ENCODE assay signal across 30 mouse cellular contexts in the genomic region with DNA sequence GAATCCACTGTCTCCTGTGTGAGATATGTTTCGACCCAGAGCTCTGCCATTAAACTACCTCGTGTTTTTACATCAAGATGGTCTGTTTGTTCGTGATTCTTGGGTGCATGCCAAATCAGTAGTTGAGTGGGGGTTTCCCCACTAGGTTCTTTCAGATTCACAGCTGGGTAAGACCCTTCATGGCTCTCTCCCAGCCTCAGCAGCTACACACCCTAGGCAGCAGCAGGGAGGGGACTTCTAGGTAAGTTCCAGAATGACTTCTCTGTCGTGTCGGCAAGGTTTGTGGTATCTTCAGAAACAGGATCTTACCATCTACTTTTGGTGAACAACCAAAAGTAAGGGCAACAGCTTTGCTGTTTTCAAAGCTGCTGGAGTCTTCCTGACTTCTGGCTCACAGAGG.
"Had no signal": no experiment of that assay in that cellular context is flagged by ENCODE, and none has a peak within 500 bp of the region (broad histone marks: within the 10 kb centered on the region; RNA-seq: fewer than 3 reads in every experiment).

No protein-coding gene starts in this region.

- H3K9ac ChIP-seq: limb, embryonic 12.5 days; limb, embryonic 13.5 days; limb, embryonic 15.5 days; liver, embryonic 12.5 days; liver, embryonic 13.5 days; liver, embryonic 14.5 days; liver, embryonic 15.5 days; liver, postnatal 0 days; lung, embryonic 14.5 days; lung, embryonic 15.5 days; midbrain, embryonic 12.5 days; midbrain, embryonic 13.5 days; midbrain, embryonic 15.5 days; neural tube, embryonic 12.5 days had no signal

- H3K9me3 ChIP-seq: limb, embryonic 10.5 days; limb, embryonic 13.5 days; limb, embryonic 15.5 days; liver, embryonic 12.5 days; liver, embryonic 13.5 days; liver, embryonic 15.5 days; lung, embryonic 15.5 days; midbrain, embryonic 12.5 days; midbrain, embryonic 13.5 days; midbrain, embryonic 15.5 days; neural tube, embryonic 12.5 days had no signal

- H3K36me3 ChIP-seq: limb, embryonic 10.5 days; limb, embryonic 12.5 days; limb, embryonic 13.5 days; limb, embryonic 15.5 days; liver, embryonic 12.5 days; liver, embryonic 13.5 days; liver, embryonic 15.5 days; lung, embryonic 15.5 days; midbrain, embryonic 10.5 days; midbrain, embryonic 12.5 days; midbrain, embryonic 13.5 days; midbrain, embryonic 15.5 days; neural tube, embryonic 12.5 days had no signal

- H3K4me1 ChIP-seq: limb, embryonic 10.5 days; limb, embryonic 12.5 days; limb, embryonic 13.5 days; limb, embryonic 15.5 days; liver, embryonic 13.5 days; liver, embryonic 15.5 days; lung, embryonic 15.5 days; megakaryocyte, embryonic 14.5 days; neural tube, embryonic 12.5 days had no signal

- H3K4me2 ChIP-seq: limb, embryonic 12.5 days; limb, embryonic 13.5 days; limb, embryonic 15.5 days; liver, embryonic 11.5 days; liver, embryonic 12.5 days; liver, embryonic 13.5 days; liver, embryonic 15.5 days; lung, embryonic 14.5 days; lung, embryonic 15.5 days; midbrain, embryonic 11.5 days; midbrain, embryonic 12.5 days; midbrain, embryonic 13.5 days; midbrain, embryonic 15.5 days; neural tube, embryonic 12.5 days had no signal

- H3K4me3 ChIP-seq: limb, embryonic 10.5 days; limb, embryonic 12.5 days; limb, embryonic 13.5 days; limb, embryonic 15.5 days; liver, embryonic 12.5 days; liver, embryonic 13.5 days; liver, embryonic 15.5 days; lung, embryonic 15.5 days; megakaryocyte, embryonic 14.5 days; midbrain, embryonic 10.5 days; midbrain, embryonic 12.5 days; midbrain, embryonic 13.5 days; midbrain, embryonic 15.5 days; myocyte; neural tube, embryonic 12.5 days had no signal

- H3K27ac ChIP-seq: limb, embryonic 10.5 days; limb, embryonic 12.5 days; limb, embryonic 13.5 days; limb, embryonic 15.5 days; liver, embryonic 12.5 days; liver, embryonic 13.5 days; liver, embryonic 14.5 days; liver, embryonic 15.5 days; lung, embryonic 15.5 days; macrophage; midbrain, embryonic 10.5 days; midbrain, embryonic 12.5 days; midbrain, embryonic 13.5 days; midbrain, embryonic 15.5 days; neural tube, embryonic 12.5 days had no signal

- DNase-seq: left cerebral cortex, postnatal 4 days; liver; liver, embryonic 13.5 days; liver, postnatal 0 days; lung, adult 18-20 months; lung, adult 2 months; lung, embryonic 14.5 days; lung, postnatal 10 days; lung, postnatal 14 days; lung, postnatal 36 days; lung, postnatal 4 days; midbrain, embryonic 14.5 days had no signal

- H3K27me3 ChIP-seq: limb, embryonic 12.5 days; limb, embryonic 13.5 days; limb, embryonic 15.5 days; liver, embryonic 12.5 days; liver, embryonic 13.5 days; liver, embryonic 15.5 days; lung, embryonic 15.5 days; megakaryocyte, embryonic 14.5 days; midbrain, embryonic 12.5 days; midbrain, embryonic 13.5 days; midbrain, embryonic 15.5 days; neural tube, embryonic 12.5 days had no signal
